Mouse (Mus musculus): Measurements from ENCODE around the gene Olfr1245.
"Not testable (repeated sequence)": the region's sequence is repeated elsewhere in the genome, so short reads cannot be mapped to it uniquely, and the experiment has no call there.

The Olfr1245 gene

GRCm38 (mm10) chr2:89578347-89578746, at the start of gene Olfr1245:
Olfr1245 (minus strand) TSS chr2:89578447.
- DNase-seq: no peak

- DNase-seq: not testable (repeated sequence)
Measured at GRCm38 (mm10) chr2:89618145-89618544, 39.9 kb upstream of the Olfr1245 start, which contains the start of gene Olfr1248. Olfr1248 (minus strand) TSS chr2:89618245.

- DNase-seq: no peak
Measured at GRCm38 (mm10) chr2:89614030-89614429, 35.8 kb upstream of the Olfr1245 start, which contains the start of gene Olfr1247. Olfr1247 (minus strand) TSS chr2:89614130.

GRCm38 (mm10) chr2:89593057-89593456, 14.8 kb upstream of the Olfr1245 start, which contains the start of gene Olfr1246:
Olfr1246 (minus strand) TSS chr2:89593157.
- no peak for DNase-seq

- DNase-seq: not testable (repeated sequence)
Measured at GRCm38 (mm10) chr2:89562706-89563105, 15.5 kb downstream of the Olfr1245 start.

GRCm38 (mm10) chr2:89544516-89544915, 33.7 kb downstream of the Olfr1245 start:
- DNase-seq: no peak

- DNase-seq: no peak
Measured at GRCm38 (mm10) chr2:89539923-89540322, 38.3 kb downstream of the Olfr1245 start.

- no peak for DNase-seq
Measured at GRCm38 (mm10) chr2:89531387-89531786, 46.9 kb downstream of the Olfr1245 start, which contains the start of gene Olfr1243. Olfr1243 (minus strand) TSS chr2:89531487.

Measured in lung, postnatal 10 days (tissue).